ENCODE assay signal across 13 mouse cellular contexts in genomic region chr12:28859495-28860263, GRCm38 (mm10).
A peak's percentile ranks its signal among the peaks of the same experiment; 100 is the strongest.
DNase-seq lines count a peak whose midpoint lies in the region; ATAC-seq and TF ChIP-seq lines count a peak whose summit lies in the region.
"Had no signal": no experiment of that assay in that cellular context is flagged by ENCODE, and none has a peak within 500 bp of the region (broad histone marks: within the 10 kb centered on the region; RNA-seq: fewer than 3 reads in every experiment).

No protein-coding gene starts in this region.

- intact Hi-C loops in left cerebral cortex, adult 2 months (cut with DNase I): no loop called here

- TF ChIP-seq POLR2A in lung, adult 2 months (IDR thresholded peaks at IDR 0.05; ENCODE audit: borderline replicate concordance, extremely low read depth, low read depth, low read length): no peak

- H3K4me3 ChIP-seq in left cerebral cortex, adult 2 months: no peak overlapping the region
- no peak overlapping the region for H3K4me3 ChIP-seq in forebrain, embryonic 11.5 days (ENCODE audit: low read depth, low read length)
- H3K4me3 ChIP-seq in hindbrain, embryonic 16.5 days (ENCODE audit: low read length): no peak overlapping the region
- no peak overlapping the region for H3K4me3 ChIP-seq in neural tube, embryonic 14.5 days (ENCODE audit: low read depth, low read length)
- no peak overlapping the region for H3K4me3 ChIP-seq in lung, adult 2 months (replicated peaks; ENCODE audit: extremely low read depth, low read depth, low read length)
- H3K4me3 ChIP-seq in intestine, embryonic 15.5 days (replicated peaks): no peak overlapping the region
- H3K4me3 ChIP-seq: embryonic facial prominence, embryonic 13.5 days; heart, embryonic 12.5 days; lung, embryonic 15.5 days had no signal

- no peak for TF ChIP-seq CTCF in left cerebral cortex, adult 2 months (IDR thresholded peaks at IDR 0.05)
- TF ChIP-seq CTCF in lung, adult 2 months (IDR thresholded peaks at IDR 0.05; ENCODE audit: insufficient read depth, low read length): no peak

- no peak overlapping the region for H3K9ac ChIP-seq in forebrain, embryonic 11.5 days (ENCODE audit: low read length)
- peak overlapping the region; percentile 36; the same call in 1 of the 2 replicates for H3K9ac ChIP-seq in hindbrain, embryonic 16.5 days (ENCODE audit: low read depth, low read length)
- no peak overlapping the region for H3K9ac ChIP-seq in neural tube, embryonic 14.5 days (replicated peaks; ENCODE audit: low read depth, low read length)
- H3K9ac ChIP-seq in intestine, embryonic 15.5 days: no peak overlapping the region
- H3K9ac ChIP-seq: embryonic facial prominence, embryonic 13.5 days; heart, embryonic 12.5 days; lung, embryonic 15.5 days had no signal

- WGBS in forebrain, embryonic 11.5 days: 67% methylated on average over 11 of the region's 11 CpGs
- WGBS in hindbrain, embryonic 16.5 days: 19% methylated on average over 11 of the region's 11 CpGs
- 17% methylated on average over 11 of the region's 11 CpGs for WGBS in neural tube, embryonic 14.5 days
- WGBS in lung, adult 2 months: 81% methylated on average over 11 of the region's 11 CpGs
- WGBS in intestine, embryonic 15.5 days: 76% methylated on average over 11 of the region's 11 CpGs

- no peak for DNase-seq in left cerebral cortex, adult 2 months (ENCODE audit: extremely low spot score in 1 of 2, low spot score in 2 of 2)
- no peak for DNase-seq in left cerebral cortex, adult 11 months (ENCODE audit: low spot score)
- DNase-seq in forebrain, embryonic 11.5 days (ENCODE audit: low spot score): no peak
- no peak for DNase-seq in lung, adult 2 months
- no peak for DNase-seq in liver
- DNase-seq: kidney, postnatal 4 days had no signal

- ATAC-seq in forebrain, embryonic 11.5 days (replicated peaks; ENCODE audit: low FRiP score): 0 out of 2 replicates have a peak, but pooled peaks have one; percentile 46
- ATAC-seq in hindbrain, embryonic 16.5 days: peak; percentile 88
- ATAC-seq in neural tube, embryonic 14.5 days (ENCODE audit: low read depth): peak; percentile 89
- ATAC-seq in intestine, embryonic 15.5 days: no peak
- ATAC-seq: inflammation-experienced regulatory T-cells, adult 6 months had no signal

- peak overlapping the region; percentile 75 for H3K27ac ChIP-seq in left cerebral cortex, adult 2 months
- H3K27ac ChIP-seq in forebrain, embryonic 11.5 days (ENCODE audit: low read depth, low read length): peak overlapping the region; percentile 33
- H3K27ac ChIP-seq in hindbrain, embryonic 16.5 days (ENCODE audit: low read depth, low read length): peak overlapping the region; percentile 90
- peak overlapping the region; percentile 90 for H3K27ac ChIP-seq in neural tube, embryonic 14.5 days (ENCODE audit: low read depth, low read length)
- no peak overlapping the region for H3K27ac ChIP-seq in intestine, embryonic 15.5 days
- H3K27ac ChIP-seq: embryonic facial prominence, embryonic 13.5 days; lung, embryonic 15.5 days had no signal

- H3K4me1 ChIP-seq in forebrain, embryonic 11.5 days (replicated peaks; ENCODE audit: control insufficient read depth, insufficient read depth, low read length): peaks cover 7% of the 10 kb centered on the region
- H3K4me1 ChIP-seq in hindbrain, embryonic 16.5 days (ENCODE audit: control insufficient read depth, insufficient read depth, low read depth, low read length): peaks cover 35% of the 10 kb centered on the region
- H3K4me1 ChIP-seq in neural tube, embryonic 14.5 days (ENCODE audit: control insufficient read depth, insufficient read depth, low read length): peaks cover 38% of the 10 kb centered on the region
- no peaks in the 10 kb centered on the region for H3K4me1 ChIP-seq in lung, adult 2 months (ENCODE audit: control insufficient read depth, insufficient read depth, low read length)
- peaks cover 4% of the 10 kb centered on the region; the same call in 1 of the 2 replicates for H3K4me1 ChIP-seq in intestine, embryonic 15.5 days (replicated peaks)
- H3K4me1 ChIP-seq: embryonic facial prominence, embryonic 13.5 days had no signal

- no peak overlapping the region for H3K4me2 ChIP-seq in forebrain, embryonic 11.5 days (ENCODE audit: low read depth, low read length, severe bottlenecking)
- H3K4me2 ChIP-seq in hindbrain, embryonic 16.5 days (ENCODE audit: low read length): 0 out of 2 replicates have a peak overlapping the region, but pooled peaks have one; percentile 5
- no peak overlapping the region for H3K4me2 ChIP-seq in neural tube, embryonic 14.5 days (ENCODE audit: low read depth, low read length)
- no peak overlapping the region for H3K4me2 ChIP-seq in intestine, embryonic 15.5 days (replicated peaks)
- H3K4me2 ChIP-seq: embryonic facial prominence, embryonic 13.5 days; heart, embryonic 12.5 days; lung, embryonic 15.5 days had no signal

- H3K9me3 ChIP-seq in forebrain, embryonic 11.5 days (ENCODE audit: control insufficient read depth, low read length): no peaks in the 10 kb centered on the region
- no peaks in the 10 kb centered on the region for H3K9me3 ChIP-seq in hindbrain, embryonic 16.5 days (ENCODE audit: control insufficient read depth, low read length)
- no peaks in the 10 kb centered on the region for H3K9me3 ChIP-seq in neural tube, embryonic 14.5 days (ENCODE audit: control insufficient read depth, low read length)
- no peaks in the 10 kb centered on the region for H3K9me3 ChIP-seq in intestine, embryonic 15.5 days
- H3K9me3 ChIP-seq: embryonic facial prominence, embryonic 13.5 days; heart, embryonic 12.5 days; lung, embryonic 15.5 days had no signal

- H3K27me3 ChIP-seq in forebrain, embryonic 11.5 days (ENCODE audit: control insufficient read depth, insufficient read depth, low read length): no peaks in the 10 kb centered on the region
- no peaks in the 10 kb centered on the region for H3K27me3 ChIP-seq in hindbrain, embryonic 16.5 days (replicated peaks; ENCODE audit: control insufficient read depth, insufficient read depth, low read length)
- no peaks in the 10 kb centered on the region for H3K27me3 ChIP-seq in neural tube, embryonic 14.5 days (ENCODE audit: control insufficient read depth, insufficient read depth, low read length)
- H3K27me3 ChIP-seq in intestine, embryonic 15.5 days (replicated peaks): no peaks in the 10 kb centered on the region
- H3K27me3 ChIP-seq: embryonic facial prominence, embryonic 13.5 days; heart, embryonic 12.5 days; lung, embryonic 15.5 days had no signal

- H3K36me3 ChIP-seq in forebrain, embryonic 11.5 days (ENCODE audit: control insufficient read depth, insufficient read depth, low read length): no peaks in the 10 kb centered on the region
- H3K36me3 ChIP-seq in hindbrain, embryonic 16.5 days (ENCODE audit: control insufficient read depth, insufficient read depth, low read length): no peaks in the 10 kb centered on the region
- no peaks in the 10 kb centered on the region for H3K36me3 ChIP-seq in neural tube, embryonic 14.5 days (ENCODE audit: control insufficient read depth, insufficient read depth, low read length)
- H3K36me3 ChIP-seq in intestine, embryonic 15.5 days: no peaks in the 10 kb centered on the region
- H3K36me3 ChIP-seq: lung, embryonic 15.5 days had no signal
